Mouse (Mus musculus): Measurements from ENCODE around the gene Scn8a.

GRCm38 (mm10) chr15:101004538-101004937 is 134.9 kb downstream of the Scn8a start:
- TF ChIP-seq CTCF (IDR thresholded peaks at IDR 0.05; ENCODE audit: borderline replicate concordance, insufficient read depth, low read depth, low read length) (no peak), POLR2A (IDR thresholded peaks at IDR 0.05; ENCODE audit: borderline replicate concordance, insufficient read depth, low read length) (no peak)

Data from cerebellum, adult 2 months (tissue).